Mouse (Mus musculus): ENCODE measurements at regions not wholly inside any gene's neighbourhood (a gene's known extent, or its start where the extent isn't known, plus 50 kb on each side); places are given as distances from the start of the nearest gene placed in this dataset.

GRCm38 (mm10) chr8:116237561-116238100 lies 267.1 kb upstream of the Dynlrb2 start:
- TF ChIP-seq CTCF (IDR thresholded peaks at IDR 0.05; ENCODE audit: low read depth): no peak
- no peak for TF ChIP-seq EP300 (IDR thresholded peaks at IDR 0.05; ENCODE audit: low read depth)
